Mouse (Mus musculus): ENCODE results near the gene Rbm8a. TPM values are rescaled to one million over a fixed set of nuclear protein-coding genes. Genes with fewer than 3 reads are reported as not detected.

The Rbm8a gene
- total and polyA plus RNA-seq, 2 experiments = 6.3 to 11.9 TPM

GRCm38 (mm10) chr3:96634928-96635879 is 5.5 kb downstream of the Rbm8a start, which contains the start of the genes Pex11b and Gm42957:
Gene Pex11b, plus strand, starts transcription at chr3:96635376.
Gene Gm42957, plus strand, starts transcription at chr3:96635474.
- 3% methylated on average over 60 of the region's 60 CpGs for WGBS
- TF ChIP-seq POLR2A (IDR thresholded peaks at IDR 0.05; ENCODE audit: extremely low read depth, insufficient read depth, low read length) = peak; percentile 68; the same call in 1 of the 2 replicates
- peak; percentile 45 for TF ChIP-seq CTCF (IDR thresholded peaks at IDR 0.05; ENCODE audit: low read depth, low read length)
- peaks cover 14% of the 10 kb centered on the region for H3K4me1 ChIP-seq (ENCODE audit: control insufficient read depth, insufficient read depth, low read length)
- peak within 1 kb of the TSS; percentile 97 for H3K9ac ChIP-seq (ENCODE audit: low read depth, low read length)
- H3K36me3 ChIP-seq (ENCODE audit: control insufficient read depth, insufficient read depth, low read length) = peaks cover 20% of the 10 kb centered on the region; the same call in 1 of the 2 replicates
- peak within 1 kb of the TSS; percentile 96 for H3K4me3 ChIP-seq (ENCODE audit: insufficient read depth, low read depth, low read length)
- peak; percentile 78 for DNase-seq (ENCODE audit: extremely low read depth, low read depth, low spot score)
- H3K27ac ChIP-seq (replicated peaks; ENCODE audit: insufficient read depth, low read depth, low read length) = peak within 1 kb of the TSS; percentile 92
- no peaks in the 10 kb centered on the region for H3K27me3 ChIP-seq (ENCODE audit: control insufficient read depth, insufficient read depth, low read length)
- peaks cover 4% of the 10 kb centered on the region; the same call in 1 of the 2 replicates for H3K79me2 ChIP-seq (ENCODE audit: control insufficient read depth, insufficient read depth, low read length)

- no peaks in the 10 kb centered on the region for H3K27me3 ChIP-seq (ENCODE audit: control insufficient read depth, insufficient read depth, low read length)
- H3K36me3 ChIP-seq (ENCODE audit: control insufficient read depth, insufficient read depth, low read length) = peaks cover 20% of the 10 kb centered on the region; the same call in 1 of the 2 replicates
- H3K4me1 ChIP-seq (ENCODE audit: control insufficient read depth, insufficient read depth, low read length) = peaks cover 14% of the 10 kb centered on the region
- H3K27ac ChIP-seq (replicated peaks; ENCODE audit: insufficient read depth, low read depth, low read length) = peak overlapping the region; percentile 50
- peak overlapping the region; percentile 97 for H3K9ac ChIP-seq (ENCODE audit: low read depth, low read length)
- 6% methylated on average over 15 of the region's 15 CpGs for WGBS
- peak overlapping the region; percentile 96 for H3K4me3 ChIP-seq (ENCODE audit: insufficient read depth, low read depth, low read length)
- no peak for DNase-seq (ENCODE audit: extremely low read depth, low read depth, low spot score)
- H3K79me2 ChIP-seq (ENCODE audit: control insufficient read depth, insufficient read depth, low read length) = peaks cover 4% of the 10 kb centered on the region; the same call in 1 of the 2 replicates
- TF ChIP-seq CTCF (IDR thresholded peaks at IDR 0.05; ENCODE audit: low read depth, low read length) (no peak), POLR2A (IDR thresholded peaks at IDR 0.05; ENCODE audit: extremely low read depth, insufficient read depth, low read length) (no peak)
Observed at GRCm38 (mm10) chr3:96635906-96636305, 6.2 kb downstream of the Rbm8a start.

GRCm38 (mm10) chr3:96636448-96636847 is 6.7 kb downstream of the Rbm8a start:
- peak overlapping the region; percentile 97 for H3K9ac ChIP-seq (ENCODE audit: low read depth, low read length)
- WGBS = 66% methylated on average over 11 of the region's 11 CpGs
- no peak overlapping the region for H3K27ac ChIP-seq (replicated peaks; ENCODE audit: insufficient read depth, low read depth, low read length)
- no peak for DNase-seq (ENCODE audit: extremely low read depth, low read depth, low spot score)
- peaks cover 14% of the 10 kb centered on the region for H3K4me1 ChIP-seq (ENCODE audit: control insufficient read depth, insufficient read depth, low read length)
- no peaks in the 10 kb centered on the region for H3K27me3 ChIP-seq (ENCODE audit: control insufficient read depth, insufficient read depth, low read length)
- H3K36me3 ChIP-seq (ENCODE audit: control insufficient read depth, insufficient read depth, low read length) = peaks cover 18% of the 10 kb centered on the region; the same call in 1 of the 2 replicates
- peaks cover 4% of the 10 kb centered on the region; the same call in 1 of the 2 replicates for H3K79me2 ChIP-seq (ENCODE audit: control insufficient read depth, insufficient read depth, low read length)
- TF ChIP-seq CTCF (IDR thresholded peaks at IDR 0.05; ENCODE audit: low read depth, low read length) (no peak), POLR2A (IDR thresholded peaks at IDR 0.05; ENCODE audit: extremely low read depth, insufficient read depth, low read length) (no peak)
- H3K4me3 ChIP-seq (ENCODE audit: insufficient read depth, low read depth, low read length) = peak overlapping the region; percentile 0; the same call in 1 of the 2 replicates

GRCm38 (mm10) chr3:96639219-96639618 is 9.5 kb downstream of the Rbm8a start:
- peak; percentile 59 for DNase-seq (ENCODE audit: extremely low read depth, low read depth, low spot score)
- H3K79me2 ChIP-seq (ENCODE audit: control insufficient read depth, insufficient read depth, low read length) = peaks cover 4% of the 10 kb centered on the region; the same call in 1 of the 2 replicates

GRCm38 (mm10) chr3:96645018-96645649 is 15.4 kb downstream of the Rbm8a start, which contains the start of gene Itga10:
Gene Itga10, plus strand, starts transcription at chr3:96645584.
- Histone ChIP-seq H3K79me2 (ENCODE audit: control insufficient read depth, insufficient read depth, low read length) (no peaks in the 10 kb centered on the region; the same call in 1 of the 2 replicates), H3K36me3 (ENCODE audit: control insufficient read depth, insufficient read depth, low read length) (peaks cover 11% of the 10 kb centered on the region; the same call in 1 of the 2 replicates), H3K4me3 (ENCODE audit: insufficient read depth, low read depth, low read length) (no peak within 1 kb of the TSS), H3K9ac (ENCODE audit: low read depth, low read length) (no peak within 1 kb of the TSS), H3K27me3 (ENCODE audit: control insufficient read depth, insufficient read depth, low read length) (no peaks in the 10 kb centered on the region), H3K27ac (replicated peaks; ENCODE audit: insufficient read depth, low read depth, low read length) (no peak within 1 kb of the TSS; the same call in 1 of the 2 replicates), H3K4me1 (ENCODE audit: control insufficient read depth, insufficient read depth, low read length) (peaks cover 16% of the 10 kb centered on the region)
- TF ChIP-seq CTCF (IDR thresholded peaks at IDR 0.05; ENCODE audit: low read depth, low read length) (peak; percentile 61), POLR2A (IDR thresholded peaks at IDR 0.05; ENCODE audit: extremely low read depth, insufficient read depth, low read length) (no peak)
- DNase-seq (ENCODE audit: extremely low read depth, low read depth, low spot score) = no peak
- 78% methylated on average over 7 of the region's 7 CpGs for WGBS

More at GRCm38 (mm10) chr3:96639219-96639618, 9.5 kb downstream of the Rbm8a start:
- H3K36me3 ChIP-seq (ENCODE audit: control insufficient read depth, insufficient read depth, low read length) = peaks cover 15% of the 10 kb centered on the region; the same call in 1 of the 2 replicates
- H3K4me1 ChIP-seq (ENCODE audit: control insufficient read depth, insufficient read depth, low read length) = peaks cover 14% of the 10 kb centered on the region
- no peak overlapping the region for H3K4me3 ChIP-seq (ENCODE audit: insufficient read depth, low read depth, low read length)
- H3K27me3 ChIP-seq (ENCODE audit: control insufficient read depth, insufficient read depth, low read length) = no peaks in the 10 kb centered on the region
- H3K9ac ChIP-seq (ENCODE audit: low read depth, low read length) = no peak overlapping the region
- WGBS = 92% methylated on average over 1 of the region's 1 CpGs
- no peak overlapping the region for H3K27ac ChIP-seq (replicated peaks; ENCODE audit: insufficient read depth, low read depth, low read length)
- peak; percentile 69 for TF ChIP-seq CTCF (IDR thresholded peaks at IDR 0.05; ENCODE audit: low read depth, low read length)
- no peak for TF ChIP-seq POLR2A (IDR thresholded peaks at IDR 0.05; ENCODE audit: extremely low read depth, insufficient read depth, low read length)
